Mouse (Mus musculus) bone marrow, adult 2 months (tissue): ENCODE measurements at regions not wholly inside any gene's neighbourhood (a gene's known extent, or its start where the extent isn't known, plus 50 kb on each side); places are given as distances from the start of the nearest gene placed in this dataset.

Experiments
- CTCF ChIP-seq: fragments of 200-500 bp; IDR thresholded peaks from 2 replicates; pipeline ENCODE4 v1.5.1; 2011; ENCODE audit warnings: low read length, control low read depth; ENCODE audit not compliant: control insufficient read depth, insufficient read depth
- POLR2A ChIP-seq: fragments of 200-500 bp; IDR thresholded peaks from 2 replicates; pipeline ENCODE4 v1.6.1; 2011; ENCODE audit warnings: low read depth, mild to moderate bottlenecking, control low read depth, low read length, borderline replicate concordance; ENCODE audit not compliant: control insufficient read depth

GRCm38 (mm10) chr1:61331906-61332305 lies 306.7 kb upstream of the Pard3b start:
- no peak for TF ChIP-seq CTCF
- TF ChIP-seq POLR2A, result no peak
